Mouse (Mus musculus) embryonic fibroblast, embryonic 13.5 days (primary cell): Measurements from ENCODE around the gene Tanc1. TPM values are rescaled to one million over a fixed set of nuclear protein-coding genes. Genes with fewer than 3 reads are reported as not detected.
"Not testable (repeated sequence)": the region's sequence is repeated elsewhere in the genome, so short reads cannot be mapped to it uniquely, and the experiment has no call there.

ENCODE experiments used
- H3K27ac ChIP-seq: 2 replicates; pipeline ENCODE4 v1.5.1; 2012; ENCODE audit warnings: low read length, control low read depth, inconsistent platforms; ENCODE audit not compliant: insufficient read depth
- H3K4me1 ChIP-seq: 2 replicates; pipeline ENCODE4 v1.6.1; 2011; ENCODE audit warnings: low read length; ENCODE audit not compliant: control insufficient read depth, insufficient read depth
- H3K4me3 ChIP-seq: 2 replicates; pipeline ENCODE4 v1.5.1; 2011; ENCODE audit warnings: mild to moderate bottlenecking, control low read depth, low read length; ENCODE audit not compliant: insufficient read depth
- CTCF ChIP-seq: IDR thresholded peaks from 2 replicates; pipeline ENCODE4 v1.5.1; 2011; ENCODE audit warnings: mild to moderate bottlenecking, control low read depth, low read length, moderate library complexity, borderline replicate concordance; ENCODE audit not compliant: insufficient read depth
- POLR2A ChIP-seq: IDR thresholded peaks from 2 replicates; pipeline ENCODE4 v1.6.1; 2011; ENCODE audit warnings: low read depth, mild to moderate bottlenecking, control low read depth, low read length, moderate library complexity
- polyA plus RNA-seq: library from polyadenylated mRNA; stranded (reverse); fragments of >200 nt; gene quantifications from 2 replicates; pipeline ENCODE4 v1.2.4, GENCODE M21; 2011; ENCODE audit warnings: low read depth; ENCODE audit not compliant: missing spikeins, insufficient read length

Tanc1 gene
- polyA plus RNA-seq, 1 experiment, result 66.1 TPM

DNA sequence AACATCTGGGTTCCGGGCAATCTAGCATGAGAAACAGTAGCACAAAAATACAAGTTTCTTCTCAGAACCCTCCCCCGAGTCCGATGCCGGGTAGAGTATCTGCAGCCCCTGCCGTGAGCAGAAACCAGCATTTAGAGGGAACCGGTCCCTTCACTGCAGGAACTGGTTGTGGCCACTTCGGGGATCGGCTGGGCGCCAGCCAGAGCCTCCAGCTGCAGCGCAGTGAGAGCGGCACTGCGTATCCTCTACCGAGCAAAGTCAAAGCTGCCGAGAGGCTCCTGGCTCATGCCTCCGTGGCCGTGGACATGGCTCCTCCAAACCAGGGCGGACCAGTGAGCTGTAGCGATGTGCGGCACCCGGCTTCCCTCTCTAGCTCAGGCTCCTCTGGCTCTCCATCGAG is 231.3 kb downstream of the Tanc1 start:
- Histone ChIP-seq H3K4me1 (no peaks in the 10 kb centered on the region), H3K27ac (no peak overlapping the region), H3K4me3 (no peak overlapping the region)
- TF ChIP-seq CTCF (no peak), POLR2A (no peak)

DNA sequence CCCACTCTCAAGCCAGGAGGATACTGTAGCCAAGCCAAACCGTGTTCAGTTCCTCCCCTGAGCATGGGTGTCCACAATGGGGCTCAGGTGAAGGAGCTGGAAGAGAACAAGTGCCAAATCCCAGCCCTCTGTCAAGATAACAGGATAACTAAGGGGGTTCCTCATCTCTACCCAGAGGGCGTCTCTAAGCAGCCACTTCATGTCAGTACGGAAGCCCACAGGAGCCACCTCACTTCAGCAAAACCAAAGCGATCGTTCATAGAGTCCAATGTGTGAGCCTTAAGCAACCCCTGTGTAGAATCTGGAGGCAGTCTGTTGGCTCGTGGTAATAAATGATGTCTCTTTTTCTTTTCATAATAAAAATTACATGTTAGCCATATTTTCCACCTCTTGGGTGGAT is 232.0 kb downstream of the Tanc1 start:
- TF ChIP-seq POLR2A (no peak), CTCF (no peak)
- H3K4me1 ChIP-seq, result no peaks in the 10 kb centered on the region
- H3K27ac ChIP-seq, result no peak overlapping the region
- no peak overlapping the region for H3K4me3 ChIP-seq

DNA sequence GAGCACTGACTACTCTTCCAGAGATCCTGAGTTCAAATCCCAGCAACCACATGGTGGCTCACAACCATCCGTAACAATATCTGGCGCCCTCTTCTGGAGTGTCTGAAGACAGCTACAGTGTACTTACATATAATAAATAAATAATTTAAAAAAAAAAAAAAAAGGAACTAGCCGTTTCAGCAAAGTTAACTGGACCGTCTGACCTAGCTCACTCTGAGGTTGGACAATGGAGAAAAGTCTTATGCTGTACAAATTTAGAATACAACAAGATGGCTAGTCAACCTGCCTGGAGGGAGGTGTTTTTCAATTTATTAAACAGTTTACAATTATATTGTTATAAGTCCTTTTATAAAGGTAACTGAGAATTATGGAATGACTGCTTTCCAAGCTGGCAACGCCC is 240.0 kb downstream of the Tanc1 start:
- H3K4me1 ChIP-seq, H3K27ac ChIP-seq, H3K4me3 ChIP-seq: not testable (repeated sequence)

DNA sequence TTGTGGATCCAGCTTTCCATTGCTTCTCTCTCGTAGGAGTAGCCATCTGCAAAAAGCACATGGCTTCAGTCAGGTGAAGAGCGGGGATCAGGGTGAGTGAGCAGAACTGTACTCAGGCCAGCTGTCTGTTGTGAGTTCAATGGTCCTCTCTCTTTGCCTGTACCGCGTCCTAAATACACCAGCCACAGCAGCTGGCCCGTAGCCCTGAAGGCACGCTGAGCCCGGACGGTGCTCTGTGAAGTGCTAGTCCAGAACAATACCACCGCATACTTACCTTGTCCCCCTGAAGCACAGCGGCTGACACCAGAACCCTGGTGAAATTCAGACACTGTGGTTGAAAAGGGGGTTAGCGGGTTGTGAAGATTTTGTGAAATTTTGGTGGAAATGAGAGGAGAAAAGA is 241.1 kb downstream of the Tanc1 start:
- no peak overlapping the region for H3K4me3 ChIP-seq
- no peaks in the 10 kb centered on the region for H3K4me1 ChIP-seq
- no peak for TF ChIP-seq POLR2A
- TF ChIP-seq CTCF, result no peak
- H3K27ac ChIP-seq, result no peak overlapping the region

DNA sequence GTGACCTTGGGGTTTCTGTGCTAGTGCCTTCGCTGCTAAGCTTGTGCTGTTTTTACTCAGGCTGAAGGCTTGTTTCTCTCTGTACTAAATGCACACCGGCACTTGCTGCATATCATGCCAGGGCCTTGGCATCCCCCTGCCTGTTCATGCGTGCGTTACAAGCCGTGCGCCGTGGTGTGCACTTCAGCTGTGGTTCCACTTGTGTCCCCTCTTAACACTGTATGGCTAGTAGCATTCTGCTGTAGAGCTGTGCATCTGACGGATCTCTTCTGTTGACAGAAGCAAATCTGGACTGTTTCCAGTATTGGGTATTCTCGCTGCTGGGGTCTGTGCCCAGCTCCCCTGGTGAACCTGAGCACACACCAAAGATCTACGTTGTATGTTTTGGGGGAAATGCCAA is 241.7 kb downstream of the Tanc1 start:
- Histone ChIP-seq H3K27ac (no peak overlapping the region), H3K4me3 (no peak overlapping the region), H3K4me1 (no peaks in the 10 kb centered on the region)
- TF ChIP-seq POLR2A (no peak), CTCF (no peak)

DNA sequence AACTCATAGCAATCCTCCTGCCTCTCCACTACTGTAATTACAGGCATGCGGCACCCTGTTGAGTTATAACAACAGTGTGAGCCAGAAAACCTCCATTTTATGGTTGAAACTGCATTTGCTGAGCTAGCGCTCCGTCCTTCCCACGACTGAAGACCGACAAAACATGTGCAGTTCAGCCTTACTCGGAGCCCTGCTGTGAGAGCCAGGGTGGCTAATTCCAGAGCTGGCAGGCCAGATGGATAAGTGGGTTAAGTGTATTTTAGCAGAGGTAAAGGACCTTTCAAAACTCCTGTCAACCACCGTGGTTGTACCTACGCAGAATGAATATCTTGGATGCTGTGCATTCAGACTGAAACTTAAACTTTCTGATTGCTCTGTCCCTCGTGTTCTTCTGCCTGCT is 242.5 kb downstream of the Tanc1 start:
- no peak overlapping the region for H3K27ac ChIP-seq
- H3K4me1 ChIP-seq, result no peaks in the 10 kb centered on the region
- no peak overlapping the region for H3K4me3 ChIP-seq
- TF ChIP-seq CTCF (no peak), POLR2A (no peak)

DNA sequence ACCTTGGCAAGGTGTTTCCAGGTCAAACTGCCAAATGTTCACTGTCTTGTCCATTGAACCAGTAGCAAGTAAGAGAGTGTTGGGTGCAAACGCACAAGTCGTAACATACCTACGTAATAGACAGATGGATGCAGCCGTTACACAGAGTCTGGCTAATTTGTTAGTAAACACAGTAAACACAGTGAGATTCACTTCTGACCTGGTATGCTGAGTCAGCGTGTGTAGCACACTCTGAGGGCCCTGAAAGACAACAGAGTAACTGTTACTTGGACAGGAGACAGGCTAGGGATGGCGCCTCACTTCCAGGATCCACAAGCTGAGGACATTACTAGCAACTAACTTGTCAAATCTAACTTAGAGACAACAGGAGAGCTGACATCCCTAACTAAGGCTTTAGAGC is 250.8 kb downstream of the Tanc1 start:
- H3K27ac ChIP-seq, result no peak overlapping the region
- TF ChIP-seq POLR2A, result no peak
- no peak for TF ChIP-seq CTCF
- no peaks in the 10 kb centered on the region for H3K4me1 ChIP-seq
- H3K4me3 ChIP-seq, result no peak overlapping the region

DNA sequence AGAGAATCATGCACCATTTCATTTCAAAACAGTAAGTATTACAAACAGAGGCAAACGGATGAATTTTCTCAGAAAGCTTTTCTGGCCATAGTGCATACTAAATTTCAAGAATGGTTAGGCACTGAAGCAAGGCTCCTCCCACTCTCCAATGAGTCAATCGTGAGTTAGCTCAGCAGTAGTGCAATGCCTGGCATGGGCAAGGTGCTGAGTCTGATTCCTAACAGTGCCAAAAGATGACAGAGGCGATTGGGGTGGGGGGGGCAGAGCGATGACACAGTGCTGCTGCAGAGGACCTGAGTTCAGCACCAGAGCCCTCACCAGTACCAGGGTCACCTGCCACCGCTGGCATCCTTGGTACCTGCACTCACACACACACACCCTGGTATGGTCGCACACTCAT is 258.7 kb downstream of the Tanc1 start:
- no peaks in the 10 kb centered on the region for H3K4me1 ChIP-seq
- H3K4me3 ChIP-seq, result no peak overlapping the region

DNA sequence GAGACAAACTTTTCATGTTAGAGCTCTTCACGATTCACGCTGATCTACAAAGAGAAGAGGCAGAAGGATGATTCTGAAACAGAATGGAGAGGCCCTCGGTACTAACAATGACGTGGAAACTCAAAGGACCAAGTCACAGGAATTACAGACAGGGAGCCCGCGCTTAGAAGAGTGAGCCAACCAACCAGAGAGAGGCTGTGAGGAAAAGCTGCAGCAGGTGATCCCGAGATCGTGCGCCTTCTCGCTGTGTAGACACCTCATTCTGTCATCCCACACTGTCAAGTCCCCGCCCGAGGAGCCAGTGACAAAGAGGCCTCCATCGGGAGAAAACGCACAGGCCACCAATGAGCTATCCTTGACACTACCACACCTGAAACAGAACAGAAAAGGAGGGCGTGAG is 264.6 kb downstream of the Tanc1 start:
- H3K4me3 ChIP-seq, result no peak overlapping the region
- H3K27ac ChIP-seq, result no peak overlapping the region
- H3K4me1 ChIP-seq, result no peaks in the 10 kb centered on the region
- TF ChIP-seq POLR2A (no peak), CTCF (no peak)

More for the DNA sequence above, 258.7 kb downstream of the Tanc1 start:
- no peak for TF ChIP-seq POLR2A
- TF ChIP-seq CTCF, result no peak
- H3K27ac ChIP-seq, result no peak overlapping the region

DNA sequence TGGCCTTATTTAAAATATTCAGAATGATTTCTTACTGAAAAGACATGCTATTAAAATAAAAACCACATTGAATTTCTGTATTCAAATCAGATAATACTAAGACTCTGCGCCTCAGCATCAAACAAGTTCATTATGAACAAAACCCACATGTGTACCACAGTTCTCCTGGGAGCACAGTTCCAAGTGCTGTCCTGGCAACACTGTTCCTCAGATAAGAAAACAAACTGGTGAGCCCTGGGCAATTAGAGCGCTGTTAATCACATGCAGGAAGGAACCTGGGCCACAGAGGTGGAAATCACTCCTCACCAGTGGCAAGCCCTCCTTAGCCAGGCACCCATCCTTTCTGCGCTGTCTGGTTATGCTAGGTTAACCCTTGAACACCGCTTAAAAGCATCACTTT is 265.5 kb downstream of the Tanc1 start:
- no peaks in the 10 kb centered on the region for H3K4me1 ChIP-seq
- H3K27ac ChIP-seq, result no peak overlapping the region
- TF ChIP-seq CTCF, result no peak
- no peak for TF ChIP-seq POLR2A
- no peak overlapping the region for H3K4me3 ChIP-seq

DNA sequence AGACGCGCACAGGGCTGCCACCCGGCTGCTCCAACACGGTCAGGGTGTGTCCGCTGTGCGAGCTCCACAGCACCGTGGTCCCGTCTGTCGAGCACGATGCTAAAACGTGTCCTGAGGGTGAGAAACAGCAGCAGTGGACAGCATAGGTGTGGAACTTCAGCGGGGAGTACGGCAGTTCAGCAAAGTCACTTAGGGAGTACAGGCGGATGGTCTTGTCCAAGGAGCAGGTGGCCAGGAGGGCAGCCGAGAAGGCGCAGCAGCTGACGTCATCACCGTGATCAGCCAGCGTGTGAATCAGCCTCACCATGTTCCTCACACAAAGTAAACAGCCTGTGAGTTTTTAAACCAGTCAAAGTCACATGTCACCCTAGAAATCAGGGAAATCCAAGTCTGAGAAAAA is 266.4 kb downstream of the Tanc1 start:
- Histone ChIP-seq H3K4me1 (peaks cover 2% of the 10 kb centered on the region; the same call in 1 of the 2 replicates), H3K27ac (no peak overlapping the region), H3K4me3 (no peak overlapping the region)
- no peak for TF ChIP-seq POLR2A
- no peak for TF ChIP-seq CTCF
